Mouse (Mus musculus) heart, adult 18-20 months (tissue): Measurements from ENCODE around the gene Btnl10. TPM values are rescaled to one million over a fixed set of nuclear protein-coding genes. Genes with fewer than 3 reads are reported as not detected.
A peak's percentile ranks its signal among the peaks of the same experiment; 100 is the strongest.

Experiments used
- DNase-seq, 2 experiments: peaks; one replicate each; pipeline ENCODE4 v3.0.0; 2021 to 2022; ENCODE audit warnings: mixed read lengths in 1 of 2
- microRNA-seq, 2 experiments: library from miRNA; unstranded; fragments of <30 nt; microRNA quantifications; one replicate each; pipeline ENCODE4 v1.2.0; 2022
- total RNA-seq, 2 experiments: library from RNA; stranded (reverse); gene quantifications; 2 replicates each; pipeline ENCODE4 v1.2.3; 2021

Gene Btnl10
- total RNA-seq, 2 experiments from 2014 or later, result not detected

DNA sequence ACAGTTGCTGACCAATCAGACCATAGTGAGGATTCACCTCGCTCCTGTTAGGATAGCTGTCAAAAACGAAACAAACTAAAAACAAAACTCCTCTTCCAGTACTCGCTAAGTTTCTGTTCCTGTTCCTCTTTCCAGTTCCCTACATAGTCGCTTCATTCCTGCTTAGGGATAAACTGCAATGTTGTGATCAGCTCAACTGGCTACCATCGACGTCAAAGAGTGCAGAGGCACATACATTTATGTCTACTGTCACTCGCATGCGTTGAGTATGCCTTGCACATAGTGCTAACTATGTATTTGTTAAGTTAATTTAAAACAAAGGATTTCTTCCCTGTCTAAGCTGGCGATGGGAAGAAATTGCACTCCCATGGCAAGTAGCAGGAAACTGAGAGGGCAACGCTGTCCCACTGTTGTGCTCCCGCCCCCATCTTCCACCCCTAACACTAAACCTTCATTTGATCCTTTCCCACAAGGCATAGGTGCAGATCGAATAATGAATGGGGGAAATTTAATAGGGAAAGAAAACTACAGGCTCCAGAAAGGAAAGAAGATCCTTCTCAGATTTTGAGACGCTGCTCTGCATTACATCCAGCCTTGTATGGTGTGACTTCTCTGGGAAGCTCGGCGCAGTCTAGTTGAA is 41.6 kb downstream of the Btnl10 start:
- DNase-seq, result no peak

DNA sequence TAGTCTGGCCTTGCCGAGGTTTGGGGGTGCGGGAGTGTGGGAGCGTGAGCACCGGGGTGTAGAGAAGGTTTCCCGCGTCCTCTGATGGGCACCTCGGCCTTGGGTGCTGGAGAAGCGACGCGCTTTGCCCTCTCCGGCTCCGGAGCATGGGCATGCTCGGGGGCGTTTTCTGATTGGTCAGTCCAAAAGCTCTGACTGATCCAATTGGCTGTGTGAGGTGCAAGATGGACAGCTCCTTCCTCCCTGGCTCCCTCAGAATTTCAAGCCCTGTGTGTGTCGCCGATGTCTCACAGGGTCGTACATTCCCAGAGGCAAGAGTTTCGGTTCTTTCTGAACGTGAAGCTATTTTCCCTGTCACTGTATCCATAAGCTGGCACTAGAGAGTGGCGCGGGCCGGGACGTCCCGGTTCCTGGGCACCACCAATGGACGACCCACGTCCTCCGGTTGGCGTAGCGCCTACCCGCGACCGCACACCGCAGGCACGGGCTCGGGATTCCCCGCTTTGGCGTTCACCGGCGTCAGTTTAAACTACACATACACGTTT is 42.3 kb downstream of the Btnl10 start:
- peak; percentile 84 to 88 for DNase-seq

DNA sequence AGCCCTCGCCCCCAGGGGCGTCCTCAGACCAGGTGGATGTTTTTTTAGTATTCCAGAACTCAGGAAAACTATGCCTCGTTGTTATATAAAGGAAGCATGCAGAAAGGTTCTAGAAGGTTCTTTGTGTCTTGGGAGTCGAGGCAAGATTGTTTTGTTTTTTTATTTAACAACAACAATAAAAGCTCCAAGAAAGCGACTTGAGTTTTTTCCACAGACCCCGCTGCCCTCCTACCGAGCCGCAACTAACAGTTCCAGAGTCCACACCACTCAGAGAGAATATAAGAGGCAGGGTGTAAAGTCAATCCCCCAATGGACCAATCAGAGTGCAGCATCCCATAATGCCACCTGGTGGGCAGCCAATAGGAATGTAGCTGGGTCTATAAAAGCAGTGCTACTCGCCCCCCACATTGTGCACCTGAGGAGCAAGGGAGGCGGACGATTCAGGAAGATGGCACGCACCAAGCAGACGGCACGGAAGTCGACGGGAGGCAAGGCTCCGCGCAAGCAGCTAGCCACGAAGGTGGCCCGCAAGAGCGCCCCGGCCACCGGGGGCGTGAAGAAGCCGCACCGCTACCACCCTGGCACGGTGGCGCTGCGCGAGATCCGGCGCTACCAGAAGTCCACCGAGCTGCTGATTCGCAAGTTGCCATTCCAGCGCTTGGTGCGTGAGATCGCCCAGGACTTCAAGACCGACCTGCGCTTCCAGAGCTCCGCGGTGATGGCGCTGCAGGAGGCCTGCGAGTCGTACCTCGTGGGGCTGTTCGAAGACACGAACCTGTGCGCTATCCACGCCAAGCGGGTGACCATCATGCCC is 43.9 kb downstream of the Btnl10 start:
- no peak for DNase-seq

DNA sequence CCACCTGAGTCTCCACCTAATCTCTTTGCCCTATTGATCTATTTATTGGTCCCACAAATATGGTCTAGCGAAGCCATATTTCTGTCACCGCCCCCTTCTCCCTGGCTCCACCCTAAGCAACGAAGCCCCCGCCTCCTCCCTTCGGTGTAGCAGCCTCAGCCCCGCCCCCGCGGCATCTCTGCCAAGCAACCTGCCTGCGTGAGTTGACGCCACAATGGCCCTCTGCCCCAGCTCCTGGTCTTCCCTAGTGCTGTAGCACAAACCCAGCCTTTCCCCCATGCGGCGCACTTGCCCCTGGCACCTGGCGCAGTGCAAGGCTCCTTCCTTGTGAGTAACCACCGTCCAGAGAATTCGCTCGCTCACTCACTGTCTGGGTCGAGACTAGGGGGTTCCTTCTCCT is 45.8 kb downstream of the Btnl10 start:
- no peak for DNase-seq

DNA sequence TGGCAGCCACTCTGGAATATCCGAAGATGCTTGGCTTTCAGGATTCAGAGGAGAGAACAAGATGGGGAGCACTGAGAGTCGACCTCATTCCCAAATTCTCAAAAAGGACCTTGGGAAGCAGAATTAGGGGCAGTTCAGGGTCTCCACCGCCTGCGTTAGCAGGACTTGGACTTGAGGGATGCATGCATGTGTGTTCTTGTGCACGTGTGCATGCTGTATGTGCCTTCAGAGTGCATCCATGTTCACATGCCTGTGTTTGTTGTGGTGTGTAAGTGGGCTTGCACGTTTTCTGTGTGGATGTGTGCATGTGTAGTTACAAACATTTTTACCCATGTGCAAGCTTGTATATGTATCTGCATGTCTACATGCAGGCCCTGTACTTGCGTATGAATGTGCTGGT is 46.5 kb downstream of the Btnl10 start:
- no peak for DNase-seq

DNA sequence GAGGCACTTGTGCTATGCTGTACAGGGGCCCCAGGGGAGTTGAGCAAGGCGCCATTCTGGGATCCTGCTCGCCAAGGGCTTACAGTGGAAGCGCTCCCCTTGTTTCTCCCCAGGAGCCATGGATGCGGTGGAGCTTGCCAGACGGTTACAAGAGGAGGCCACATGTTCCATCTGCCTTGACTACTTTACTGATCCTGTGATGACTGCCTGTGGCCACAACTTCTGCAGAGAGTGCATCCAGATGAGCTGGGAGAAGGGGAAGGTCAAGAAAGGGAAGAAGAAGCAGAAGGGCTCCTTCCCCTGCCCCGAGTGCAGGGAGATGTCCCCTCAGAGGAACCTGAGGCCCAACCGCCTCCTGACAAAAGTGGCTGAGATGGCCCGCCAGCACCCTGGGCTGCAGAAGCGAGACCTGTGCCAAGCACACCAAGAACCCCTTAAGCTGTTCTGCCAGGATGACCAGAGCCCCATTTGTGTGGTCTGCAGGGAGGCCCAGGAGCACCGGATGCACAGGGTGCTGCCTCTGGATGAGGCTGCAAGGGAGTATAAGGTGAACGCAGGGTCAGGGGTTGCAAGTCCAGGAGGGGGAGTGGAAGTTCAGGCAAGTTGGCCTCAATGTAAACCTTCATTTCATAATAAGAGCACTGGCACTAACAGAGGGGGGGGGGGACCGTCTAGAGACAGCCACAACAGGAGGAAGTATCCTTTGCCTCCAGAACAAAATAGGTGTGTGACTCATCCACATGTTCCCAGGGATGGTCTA is 47.5 kb downstream of the Btnl10 start:
- DNase-seq, result no peak

DNA sequence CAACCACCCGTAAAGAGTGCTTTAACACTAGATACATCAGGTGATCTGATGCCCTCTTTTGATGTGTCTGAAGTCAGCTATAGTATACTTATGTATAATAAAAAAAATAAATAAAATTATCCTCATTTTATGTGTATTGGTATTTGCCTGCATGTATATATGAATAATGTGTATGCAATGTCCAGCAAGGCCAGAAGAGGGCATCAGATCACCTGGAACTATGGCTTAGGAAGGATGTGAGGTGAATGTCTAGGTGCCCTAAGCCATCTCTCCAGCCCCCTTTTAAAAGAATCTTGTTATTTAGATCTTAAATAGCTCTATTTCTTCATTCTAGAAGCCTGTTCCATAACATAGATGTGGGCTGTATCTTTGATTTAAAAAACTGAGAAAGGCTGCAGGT is 49.6 kb downstream of the Btnl10 start:
- DNase-seq, result no peak

DNA sequence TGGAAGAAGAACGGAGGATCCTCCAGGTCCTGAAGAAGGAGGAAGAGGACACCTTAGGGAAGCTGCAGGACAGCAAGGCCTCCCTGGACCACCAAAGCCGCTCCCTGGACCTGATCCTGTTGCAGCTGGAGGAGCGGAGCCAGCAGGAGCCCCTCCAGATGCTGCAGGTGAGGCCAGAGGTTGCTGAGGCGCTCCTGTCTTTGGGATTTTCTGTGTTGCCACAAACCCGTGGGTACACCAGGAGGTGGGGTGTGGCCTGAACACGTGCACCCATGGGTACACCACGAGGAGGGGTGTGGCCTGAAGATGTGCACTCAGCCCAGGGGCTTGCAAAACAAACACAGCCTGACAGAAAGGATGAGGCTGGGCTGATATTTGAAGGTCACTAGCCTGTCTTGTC is 50.8 kb downstream of the Btnl10 start:
- no peak for DNase-seq

DNA sequence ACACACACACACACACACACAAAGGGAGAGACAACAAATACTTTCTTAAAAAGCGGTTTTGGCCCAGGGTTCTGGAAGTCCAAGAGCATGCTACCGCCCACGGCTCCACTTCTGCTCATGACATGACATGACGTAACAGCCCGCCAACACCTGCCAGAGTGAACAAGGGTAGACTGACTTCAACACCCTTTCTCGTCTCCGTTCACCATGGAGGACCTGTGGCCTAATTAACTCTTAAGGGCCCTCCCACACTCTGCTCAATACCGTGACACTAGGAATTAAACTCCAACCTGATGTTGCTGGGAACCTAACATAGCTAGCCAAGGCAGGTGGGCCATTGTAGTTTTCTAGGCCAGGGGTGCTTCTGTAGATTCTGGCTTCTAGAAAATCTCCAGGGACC is 51.3 kb downstream of the Btnl10 start:
- DNase-seq, result no peak

DNA sequence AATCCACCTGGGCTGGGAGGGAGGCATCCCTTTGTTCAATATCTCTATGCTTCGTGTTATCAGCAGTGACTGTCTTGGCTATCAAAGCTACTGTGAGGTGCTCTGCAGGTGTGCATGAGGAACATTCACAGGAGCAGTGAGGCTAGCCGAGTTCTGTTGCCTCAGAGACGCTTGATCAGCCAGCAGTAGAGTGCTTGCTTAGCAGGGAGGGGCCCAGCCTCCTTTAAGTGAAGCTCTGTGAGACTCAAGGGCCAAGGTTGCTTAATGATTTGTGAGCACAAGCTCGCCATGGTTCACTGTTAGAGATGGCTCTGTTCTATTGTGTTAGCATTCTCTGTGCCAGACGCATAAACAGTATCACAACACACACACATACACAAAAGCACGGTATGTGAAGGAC is 52.0 kb downstream of the Btnl10 start:
- DNase-seq, result no peak

DNA sequence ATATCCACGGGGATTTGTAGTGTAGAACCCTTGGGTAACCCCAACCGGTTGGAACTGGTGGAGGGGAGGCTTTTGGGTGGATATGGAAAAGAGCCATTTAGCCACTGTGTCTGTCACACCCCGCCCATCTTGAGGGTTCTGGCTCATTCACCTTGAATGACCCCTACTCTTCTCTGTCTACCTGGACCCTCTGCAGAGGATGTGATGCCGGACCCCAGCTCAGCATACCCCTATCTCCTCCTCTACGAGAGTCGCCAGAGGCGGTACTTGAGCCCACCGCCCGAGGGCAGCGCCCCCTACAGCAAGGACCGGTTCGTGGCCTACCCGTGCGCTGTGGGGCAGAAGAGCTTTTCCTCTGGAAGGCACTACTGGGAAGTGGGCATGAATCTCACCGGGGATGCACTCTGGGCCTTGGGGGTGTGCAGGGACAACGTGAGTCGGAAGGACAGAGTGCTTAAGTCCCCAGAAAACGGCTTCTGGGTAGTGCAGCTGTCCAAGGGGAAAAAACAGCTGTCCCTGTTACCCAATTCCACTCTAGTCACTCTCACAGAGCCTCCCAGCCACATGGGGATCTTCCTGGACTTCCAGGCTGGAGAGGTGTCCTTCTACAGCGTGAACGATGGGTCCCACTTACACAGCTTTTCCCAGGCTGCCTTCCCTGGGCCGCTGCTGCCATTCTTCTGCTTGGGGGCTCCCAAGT is 53.3 kb downstream of the Btnl10 start:
- no peak for DNase-seq

DNA sequence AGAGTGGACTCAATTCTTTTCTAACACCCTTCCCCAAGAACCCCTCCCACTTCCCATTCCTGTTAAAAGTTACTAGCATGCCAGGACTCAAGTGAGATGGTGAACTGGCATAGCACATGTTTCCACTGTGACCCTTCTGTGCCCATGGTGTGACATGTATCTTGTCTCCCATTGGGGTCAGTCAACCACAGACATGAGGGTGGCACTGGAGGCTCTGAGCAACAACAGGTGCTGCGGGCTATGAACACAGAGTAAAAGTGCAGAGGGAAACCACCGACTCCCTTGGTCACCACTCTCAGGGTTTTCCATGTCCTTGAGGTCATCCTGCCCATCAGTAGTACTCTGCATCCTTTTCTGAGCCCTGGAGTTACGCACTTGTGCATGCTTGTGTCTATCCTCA is 54.1 kb downstream of the Btnl10 start:
- DNase-seq, result no peak

DNA sequence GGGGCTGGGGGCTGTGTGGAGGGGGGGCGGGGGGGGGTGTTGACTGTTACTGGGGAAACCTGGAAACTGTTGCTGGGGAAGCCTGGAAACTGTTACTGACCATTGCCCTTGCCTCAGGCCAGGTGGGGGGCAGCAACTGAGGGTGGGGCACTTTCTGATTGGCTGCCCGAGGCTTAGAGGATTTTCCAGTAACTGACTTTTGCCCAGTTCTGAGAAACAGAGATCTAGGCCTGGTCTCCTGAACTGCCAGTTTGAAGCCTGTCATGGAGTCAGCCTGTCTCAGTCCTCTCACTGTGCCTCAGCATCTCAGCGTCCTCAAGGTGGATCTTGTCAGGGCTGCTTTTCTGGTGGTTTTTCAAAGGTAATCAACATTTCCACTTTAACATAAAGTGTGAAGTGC is 56.7 kb downstream of the Btnl10 start:
- no peak for DNase-seq

Small RNA genes within 50 kb of the gene (microRNA-seq; reads per million reads assigned to microRNA genes)
- 0 reads per million in 2 experiments for gene Gm44313

Other genes with a start within 250 kb of the Btnl10 start
- gene Olfr320, start 236.8 kb upstream of the Btnl10 start, total RNA-seq, result not detected
- not detected for gene Olfr319, start 218.7 kb upstream of the Btnl10 start, total RNA-seq
- gene Olfr318, start 193.9 kb upstream of the Btnl10 start, total RNA-seq, result not detected
- not detected for gene Olfr317, start 178.7 kb upstream of the Btnl10 start, total RNA-seq
- not detected for gene Olfr316, start 165.2 kb upstream of the Btnl10 start, total RNA-seq
- gene Olfr315, start 144.7 kb upstream of the Btnl10 start, total RNA-seq, result not detected
- gene Olfr314, start 135.0 kb upstream of the Btnl10 start, total RNA-seq, result not detected
- not detected for gene Fam183b, start 115.9 kb upstream of the Btnl10 start, total RNA-seq
- gene Olfr313, start 102.9 kb upstream of the Btnl10 start, total RNA-seq, result not detected
- not detected for gene Olfr312, start 88.7 kb upstream of the Btnl10 start, total RNA-seq
- not detected for gene Olfr311, start 78.7 kb upstream of the Btnl10 start, total RNA-seq
- gene Gm12258, start 70.8 kb upstream of the Btnl10 start, total RNA-seq, result 1 to 10 TPM in 1 of 2 experiments, under 1 TPM in 1; 0.92 to 1.9 TPM
- gene 2810021J22Rik, start 50.7 kb upstream of the Btnl10 start, total RNA-seq, result 1 to 10 TPM; 1.6 to 2.3 TPM
- 1 to 10 TPM; 2.6 to 2.7 TPM for gene Zfp39, start 13.7 kb upstream of the Btnl10 start, total RNA-seq
- gene Rnf187, start 21.0 kb downstream of the Btnl10 start, total RNA-seq, result 100 to 1,000 TPM; 165 to 170 TPM
- gene Hist3h2ba, start 31.0 kb downstream of the Btnl10 start, total RNA-seq, result 1 to 10 TPM; 1.0 to 1.4 TPM
- 10 to 100 TPM; 13.9 to 17.4 TPM for gene Hist3h2a, start 36.8 kb downstream of the Btnl10 start, total RNA-seq
- gene Trim17, start 36.8 kb downstream of the Btnl10 start, total RNA-seq, result under 1 TPM in 1 of 2 experiments, not detected in 1; 0.12 TPM
- 10 to 100 TPM; 15.2 to 15.4 TPM for gene Trim11, start 60.2 kb downstream of the Btnl10 start, total RNA-seq
- gene Obscn, start 218.5 kb downstream of the Btnl10 start, total RNA-seq, result 100 to 1,000 TPM; 753 to 782 TPM
- 10 to 100 TPM; 17.6 to 19.6 TPM for gene Iba57, start 245.8 kb downstream of the Btnl10 start, total RNA-seq